In genomic region chr17:88065031-88065800, GRCm38 (mm10) we compare ENCODE assay signal across 8 mouse cellular contexts. TPM values are rescaled to one million over a fixed set of nuclear protein-coding genes. Genes with fewer than 3 reads are reported as not detected.
DNase-seq lines count a peak whose midpoint lies in the region; ATAC-seq and TF ChIP-seq lines count a peak whose summit lies in the region.

Gene Fbxo11 (minus strand): TSS chr17:88065291.

- no peak for TF ChIP-seq CTCF in E14TG2a.4 (conservative IDR thresholded peaks at IDR 0.05; ENCODE audit: low read length)
- TF ChIP-seq CTCF in olfactory bulb, adult 2 months (IDR thresholded peaks at IDR 0.05; ENCODE audit: insufficient read depth, low read depth, low read length) = no peak
- TF ChIP-seq CTCF in thymus, adult 2 months (IDR thresholded peaks at IDR 0.05; ENCODE audit: borderline replicate concordance, control insufficient read depth, extremely low read depth, insufficient read depth, low read length, poor library complexity) = no peak

- H3K36me3 ChIP-seq in E14TG2a.4 (ENCODE audit: insufficient read depth, low read length) = no peaks in the 10 kb centered on the region
- H3K36me3 ChIP-seq in forebrain, embryonic 16.5 days (ENCODE audit: control insufficient read depth, insufficient read depth) = no peaks in the 10 kb centered on the region
- no peaks in the 10 kb centered on the region for H3K36me3 ChIP-seq in lung, embryonic 15.5 days
- H3K36me3 ChIP-seq in thymus, adult 2 months (ENCODE audit: control insufficient read depth, insufficient read depth, low read length) = no peaks in the 10 kb centered on the region

- peak within 1 kb of the TSS; percentile 84 for H3K9ac ChIP-seq in forebrain, embryonic 16.5 days (replicated peaks; ENCODE audit: low read depth, low read length)
- peak within 1 kb of the TSS; percentile 100 for H3K9ac ChIP-seq in lung, embryonic 15.5 days

- peak within 1 kb of the TSS; percentile 78 for H3K4me2 ChIP-seq in forebrain, embryonic 16.5 days (ENCODE audit: low read length)
- peak within 1 kb of the TSS; percentile 55 for H3K4me2 ChIP-seq in lung, embryonic 15.5 days

- ATAC-seq in forebrain, embryonic 16.5 days = peak; percentile 2
- peak; percentile 2; the same call in 1 of the 2 replicates for ATAC-seq in lung, embryonic 15.5 days (ENCODE audit: borderline replicate concordance, extremely low read depth, low FRiP score, low TSS enrichment)

- no peaks in the 10 kb centered on the region for H3K27me3 ChIP-seq in E14TG2a.4 (ENCODE audit: insufficient read depth, low read length)
- no peaks in the 10 kb centered on the region for H3K27me3 ChIP-seq in forebrain, embryonic 16.5 days (replicated peaks; ENCODE audit: control insufficient read depth, insufficient read depth, low read length)
- no peaks in the 10 kb centered on the region for H3K27me3 ChIP-seq in lung, embryonic 15.5 days
- no peaks in the 10 kb centered on the region for H3K27me3 ChIP-seq in thymus, adult 2 months (ENCODE audit: control insufficient read depth, insufficient read depth, low read length)

- H3K27ac ChIP-seq in forebrain, embryonic 16.5 days (ENCODE audit: low read length) = peak within 1 kb of the TSS; percentile 100
- H3K27ac ChIP-seq in lung, embryonic 15.5 days = peak within 1 kb of the TSS; percentile 100
- H3K27ac ChIP-seq in olfactory bulb, adult 2 months (ENCODE audit: insufficient read depth, low read depth, low read length) = peak within 1 kb of the TSS; percentile 90
- peak within 1 kb of the TSS; percentile 63 for H3K27ac ChIP-seq in thymus, adult 2 months (ENCODE audit: control insufficient read depth, insufficient read depth, low read length)

- no peak for TF ChIP-seq POLR2A in olfactory bulb, adult 2 months (IDR thresholded peaks at IDR 0.05; ENCODE audit: insufficient read depth, low read depth, low read length)
- TF ChIP-seq POLR2A in thymus, adult 2 months (IDR thresholded peaks at IDR 0.05; ENCODE audit: control insufficient read depth, extremely low read depth, insufficient read depth, low read length, poor library complexity) = no peak

- peak; percentile 60 for DNase-seq in cerebellum, adult 11 months
- DNase-seq in heart, postnatal 14 days = peak; percentile 65 to 71
- peak; percentile 71 to 80 for DNase-seq in kidney, postnatal 4 days
- DNase-seq in thymus, adult 2 months = peak; percentile 62

- H3K9me3 ChIP-seq in E14TG2a.4 (ENCODE audit: low read length) = no peaks in the 10 kb centered on the region
- H3K9me3 ChIP-seq in forebrain, embryonic 16.5 days (ENCODE audit: control insufficient read depth, low read length) = no peaks in the 10 kb centered on the region
- H3K9me3 ChIP-seq in lung, embryonic 15.5 days = no peaks in the 10 kb centered on the region

- intact Hi-C loops in heart, postnatal 14 days (cut with DNase I) = loop anchor here (10.0 kb wide), 1 partner anchor 380 kb away; the partner anchor contains the start of gene Foxn2

- WGBS in forebrain, embryonic 16.5 days = under 1% methylated on average over 60 of the region's 112 CpGs
- WGBS in lung, embryonic 15.5 days = under 1% methylated on average over 54 of the region's 112 CpGs
- 4% methylated on average over 100 of the region's 112 CpGs for WGBS in olfactory bulb, adult 2 months
- WGBS in thymus, adult 2 months = 3% methylated on average over 100 of the region's 112 CpGs

- H3K4me3 ChIP-seq in E14TG2a.4 (replicated peaks; ENCODE audit: low read length) = peak within 1 kb of the TSS; percentile 90
- peak within 1 kb of the TSS; percentile 58 for H3K4me3 ChIP-seq in forebrain, embryonic 16.5 days (replicated peaks; ENCODE audit: low read length)
- peak within 1 kb of the TSS; percentile 99 for H3K4me3 ChIP-seq in lung, embryonic 15.5 days
- H3K4me3 ChIP-seq in olfactory bulb, adult 2 months (ENCODE audit: insufficient read depth, low read depth, low read length) = peak within 1 kb of the TSS; percentile 93
- H3K4me3 ChIP-seq in thymus, adult 2 months (ENCODE audit: control insufficient read depth, insufficient read depth, low read length) = peak within 1 kb of the TSS; percentile 73

- H3K4me1 ChIP-seq in E14TG2a.4 (replicated peaks; ENCODE audit: low read depth, low read length) = peaks cover 32% of the 10 kb centered on the region
- H3K4me1 ChIP-seq in forebrain, embryonic 16.5 days (replicated peaks; ENCODE audit: control insufficient read depth, insufficient read depth, low read length) = peaks cover 20% of the 10 kb centered on the region
- H3K4me1 ChIP-seq in lung, embryonic 15.5 days = peaks cover 6% of the 10 kb centered on the region
- H3K4me1 ChIP-seq in olfactory bulb, adult 2 months (ENCODE audit: control insufficient read depth, insufficient read depth, low read length) = no peaks in the 10 kb centered on the region
- peaks cover 2% of the 10 kb centered on the region; the same call in 1 of the 2 replicates for H3K4me1 ChIP-seq in thymus, adult 2 months (replicated peaks; ENCODE audit: control insufficient read depth, insufficient read depth, low read length)

RNA-seq across cellular contexts. Expression of gene Fbxo11, which starts in this region (rescaled TPM):
- 33.0 and 34.1 TPM in 2 replicates for polyA plus RNA-seq in forebrain, embryonic 16.5 days (2015; fragmentation: Nextera tagmentation; extraction: Ambion mirVana)
- total RNA-seq in heart, postnatal 14 days (2021) = 10 to 100 TPM; 40.7 to 41.4 TPM
- polyA plus RNA-seq in lung, embryonic 15.5 days (2015; fragmentation: Nextera tagmentation; extraction: Ambion mirVana) = 15.6 and 16.6 TPM in 2 replicates
- 140 TPM in 1 of 2 replicates, not detected in the other for polyA plus RNA-seq in olfactory bulb, adult 2 months (2012; ENCODE audit: insufficient read depth, insufficient read length, low replicate concordance, missing spikeins)
- 29.5 and 39.6 TPM in 2 replicates for polyA plus RNA-seq in thymus, adult 2 months (2012; rRNA removed)

Comparison
In these comparisons a context has a peak if more than half of its experiments do, and no peak if none do; other contexts are left out.
1. Peak in every context shown above with its lines: DNase-seq, ATAC-seq, H3K4me3 ChIP-seq and H3K27ac ChIP-seq.